Mouse (Mus musculus) forebrain, embryonic 14.5 days (tissue): ENCODE results near the gene Rimbp2. TPM values are rescaled to one million over a fixed set of nuclear protein-coding genes. Genes with fewer than 3 reads are reported as not detected.
"Not testable (repeated sequence)": the region's sequence is repeated elsewhere in the genome, so short reads cannot be mapped to it uniquely, and the experiment has no call there.

Experiments used
- ATAC-seq: fragments of 200-750 bp; cut with Nextera tagmentation; 2 replicates; pipeline ENCODE4 v1.8.0; 2017; ENCODE audit warnings: mild to moderate bottlenecking, moderate library complexity
- DNase-seq: peaks from one replicate; pipeline ENCODE4 v3.0.0-alpha.2; 2015; ENCODE audit warnings: low spot score
- H3K27ac ChIP-seq: fragments of 300-500 bp; sonication (generic); 2 replicates; pipeline ENCODE4 v1.5.1; 2014; ENCODE audit warnings: low read depth, mild to moderate bottlenecking, control low read depth, low read length, moderate library complexity
- H3K27me3 ChIP-seq: fragments of 300-500 bp; sonication (generic); replicated peaks from 2 replicates; pipeline ENCODE4 v1.6.1; 2014; ENCODE audit warnings: low read length, control low read depth, mixed read lengths; ENCODE audit not compliant: control insufficient read depth, insufficient read depth
- H3K36me3 ChIP-seq: fragments of 300-500 bp; sonication (generic); 2 replicates; pipeline ENCODE4 v1.6.1; 2014; ENCODE audit warnings: low read length, control low read depth; ENCODE audit not compliant: control insufficient read depth, insufficient read depth
- H3K4me1 ChIP-seq: fragments of 300-500 bp; sonication (generic); 2 replicates; pipeline ENCODE4 v1.6.1; 2014; ENCODE audit warnings: antibody characterized with exemption, low read length, control low read depth; ENCODE audit not compliant: control insufficient read depth, insufficient read depth
- H3K4me2 ChIP-seq: fragments of 300-500 bp; sonication (generic); 2 replicates; pipeline ENCODE4 v1.6.1; 2014; ENCODE audit warnings: mild to moderate bottlenecking, control low read depth, low read length
- H3K4me3 ChIP-seq: fragments of 300-500 bp; sonication (generic); 2 replicates; pipeline ENCODE4 v1.5.1; 2014; ENCODE audit warnings: low read depth, low read length, control low read depth
- H3K9ac ChIP-seq: fragments of 300-500 bp; sonication (generic); 2 replicates; pipeline ENCODE4 v1.6.1; 2014; ENCODE audit warnings: mild to moderate bottlenecking, low read length, control low read depth, moderate library complexity
- H3K9me3 ChIP-seq: fragments of 300-500 bp; sonication (generic); replicated peaks from 2 replicates; pipeline ENCODE4 v1.6.1; 2016; ENCODE audit warnings: low read length, control low read depth, mixed read lengths; ENCODE audit not compliant: control insufficient read depth
- WGBS: fragments of 180-500 bp; shearing (Covaris S2); extraction: QIAGEN DNeasy Blood & Tissue Kit; methylation state at CpG from one replicate; pipeline ENCODE4 v1.1.7; 2014; 5-methylcytosine and 5-hydroxymethylcytosine counted together
- polyA plus RNA-seq: library from polyadenylated mRNA; unstranded; fragments of >200 nt; fragmentation: Nextera tagmentation; extraction: Ambion mirVana; gene quantifications from 2 replicates; pipeline ENCODE4 v1.2.1, GENCODE M21; 2014

Gene Rimbp2
- polyA plus RNA-seq, 1 experiment from 2014 or later = 2.2 TPM

- Histone ChIP-seq H3K4me1 (0 out of 2 replicates have a peak, but pooled peaks cover 2% of the 10 kb centered on the region), H3K36me3 (no peaks in the 10 kb centered on the region), H3K27ac (no peak overlapping the region), H3K27me3 (no peaks in the 10 kb centered on the region), H3K4me3 (no peak overlapping the region), H3K4me2 (no peak overlapping the region), H3K9me3 (no peaks in the 10 kb centered on the region), H3K9ac (no peak overlapping the region)
- WGBS = 82% methylated on average over 22 of the region's 22 CpGs
- ATAC-seq (no peak), DNase-seq (no peak)
These were observed 217.4 kb downstream of the Rimbp2 start for GRCm38 (mm10) chr5:128735921-128736320.

- ATAC-seq (peak; percentile 46; the same call in 1 of the 2 replicates), DNase-seq (peak; percentile 87)
- Histone ChIP-seq H3K4me2 (no peak overlapping the region), H3K4me3 (no peak overlapping the region), H3K9ac (no peak overlapping the region), H3K9me3 (no peaks in the 10 kb centered on the region), H3K27ac (no peak overlapping the region), H3K27me3 (no peaks in the 10 kb centered on the region), H3K4me1 (0 out of 2 replicates have a peak, but pooled peaks cover under 1% of the 10 kb centered on the region), H3K36me3 (no peaks in the 10 kb centered on the region)
- 5% methylated on average over 6 of the region's 6 CpGs for WGBS
These were observed 219.3 kb downstream of the Rimbp2 start for GRCm38 (mm10) chr5:128733955-128734354.

GRCm38 (mm10) chr5:128732416-128733014 lies 220.8 kb downstream of the Rimbp2 start:
- H3K27me3 ChIP-seq = no peaks in the 10 kb centered on the region
- no peak overlapping the region for H3K27ac ChIP-seq
- no peak overlapping the region for H3K4me2 ChIP-seq
- WGBS = 72% methylated on average over 11 of the region's 11 CpGs
- no peaks in the 10 kb centered on the region for H3K36me3 ChIP-seq
- no peaks in the 10 kb centered on the region for H3K4me1 ChIP-seq
- no peak for ATAC-seq
- no peak overlapping the region for H3K9ac ChIP-seq
- DNase-seq = no peak
- no peak overlapping the region for H3K4me3 ChIP-seq
- H3K9me3 ChIP-seq = no peaks in the 10 kb centered on the region

GRCm38 (mm10) chr5:128730634-128731033 lies 222.7 kb downstream of the Rimbp2 start:
- H3K9ac ChIP-seq = no peak overlapping the region
- 42% methylated on average over 5 of the region's 5 CpGs for whole genome bisulfite sequencing
- no peaks in the 10 kb centered on the region for H3K4me1 ChIP-seq
- H3K9me3 ChIP-seq = no peaks in the 10 kb centered on the region
- no peak overlapping the region for H3K27ac ChIP-seq
- H3K4me2 ChIP-seq = no peak overlapping the region
- no peaks in the 10 kb centered on the region for H3K36me3 ChIP-seq
- DNase-seq (peak; percentile 65), ATAC-seq (no peak)
- no peaks in the 10 kb centered on the region for H3K27me3 ChIP-seq
- no peak overlapping the region for H3K4me3 ChIP-seq

- H3K4me2 ChIP-seq = no peak overlapping the region
- H3K9ac ChIP-seq = no peak overlapping the region
- no peaks in the 10 kb centered on the region for H3K4me1 ChIP-seq
- WGBS = 84% methylated on average over 5 of the region's 5 CpGs
- H3K27ac ChIP-seq = no peak overlapping the region
- H3K9me3 ChIP-seq = no peaks in the 10 kb centered on the region
- H3K36me3 ChIP-seq = no peaks in the 10 kb centered on the region
- H3K27me3 ChIP-seq = no peaks in the 10 kb centered on the region
- no peak overlapping the region for H3K4me3 ChIP-seq
- DNase-seq (peak; percentile 31), ATAC-seq (no peak)
These were observed 223.9 kb downstream of the Rimbp2 start for GRCm38 (mm10) chr5:128729341-128729740.

- H3K27me3 ChIP-seq, ATAC-seq, H3K9ac ChIP-seq, H3K4me3 ChIP-seq, H3K9me3 ChIP-seq, DNase-seq, H3K4me1 ChIP-seq, H3K27ac ChIP-seq, H3K4me2 ChIP-seq, H3K36me3 ChIP-seq: not testable (repeated sequence)
- WGBS = 95% methylated on average over 11 of the region's 11 CpGs
These were observed 232.8 kb downstream of the Rimbp2 start for GRCm38 (mm10) chr5:128720461-128720860.

- no peak overlapping the region for H3K4me3 ChIP-seq
- H3K4me1 ChIP-seq = no peaks in the 10 kb centered on the region
- no peaks in the 10 kb centered on the region for H3K27me3 ChIP-seq
- H3K9me3 ChIP-seq = 0 out of 2 replicates have a peak, but pooled peaks cover 2% of the 10 kb centered on the region
- no peaks in the 10 kb centered on the region for H3K36me3 ChIP-seq
- H3K9ac ChIP-seq = no peak overlapping the region
- H3K4me2 ChIP-seq = no peak overlapping the region
- DNase-seq (no peak), ATAC-seq (no peak)
- 81% methylated on average over 16 of the region's 16 CpGs for WGBS
- H3K27ac ChIP-seq = no peak overlapping the region
These were observed 238.1 kb downstream of the Rimbp2 start for GRCm38 (mm10) chr5:128715171-128715570.

- H3K4me3 ChIP-seq = no peak overlapping the region
- H3K9me3 ChIP-seq = no peaks in the 10 kb centered on the region
- H3K9ac ChIP-seq = no peak overlapping the region
- WGBS = 88% methylated on average over 6 of the region's 6 CpGs
- H3K4me2 ChIP-seq = no peak overlapping the region
- H3K4me1 ChIP-seq = no peaks in the 10 kb centered on the region
- DNase-seq (peak; percentile 22), ATAC-seq (no peak)
- no peaks in the 10 kb centered on the region for H3K36me3 ChIP-seq
- no peaks in the 10 kb centered on the region for H3K27me3 ChIP-seq
- H3K27ac ChIP-seq = no peak overlapping the region
These were observed 241.4 kb downstream of the Rimbp2 start for GRCm38 (mm10) chr5:128711847-128712246.

GRCm38 (mm10) chr5:128710596-128710995 lies 242.7 kb downstream of the Rimbp2 start:
- Histone ChIP-seq H3K27ac (no peak overlapping the region), H3K4me1 (no peaks in the 10 kb centered on the region), H3K4me3 (no peak overlapping the region), H3K9ac (no peak overlapping the region), H3K36me3 (no peaks in the 10 kb centered on the region), H3K27me3 (no peaks in the 10 kb centered on the region), H3K9me3 (no peaks in the 10 kb centered on the region), H3K4me2 (no peak overlapping the region)
- ATAC-seq (no peak), DNase-seq (no peak)
- WGBS = 22% methylated on average over 8 of the region's 8 CpGs
